In the genomic region with DNA sequence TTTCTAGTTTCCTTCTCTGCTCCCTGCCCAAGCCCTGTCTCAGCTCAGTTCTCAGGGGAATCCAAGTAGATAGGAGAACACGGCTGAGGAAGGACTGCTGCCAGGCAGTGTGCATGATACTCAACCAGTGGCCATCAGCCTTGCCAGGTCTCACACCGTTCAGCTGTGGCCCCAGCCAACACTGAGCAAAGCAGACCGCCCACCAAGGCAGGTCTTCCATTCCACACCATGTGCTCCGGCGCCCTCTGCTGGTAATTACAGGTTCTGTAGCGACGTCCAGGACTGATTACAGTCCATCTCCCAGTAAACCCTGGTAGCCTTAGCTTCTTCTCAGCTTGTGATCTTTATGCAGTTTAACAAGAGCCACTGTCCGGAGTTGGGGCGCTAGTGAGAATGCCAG, we compare ENCODE assay signal across 9 mouse cellular contexts.
DNase-seq lines count a peak whose midpoint lies in the region; ATAC-seq and TF ChIP-seq lines count a peak whose summit lies in the region.
"Had no signal": no experiment of that assay in that cellular context is flagged by ENCODE, and none has a peak within 500 bp of the region (broad histone marks: within the 10 kb centered on the region; RNA-seq: fewer than 3 reads in every experiment).

No protein-coding gene starts in this region.

- TF ChIP-seq CTCF in kidney, adult 2 months (conservative IDR thresholded peaks at IDR 0.05; ENCODE audit: insufficient read depth, insufficient read length, low read depth, low read length): peak; percentile 81
- peak; percentile 87 for TF ChIP-seq CTCF in liver, embryonic 14.5 days (IDR thresholded peaks at IDR 0.05; ENCODE audit: low read depth)

- no peak overlapping the region for H3K9ac ChIP-seq in liver, embryonic 14.5 days (replicated peaks)
- H3K9ac ChIP-seq: neural tube, embryonic 12.5 days had no signal

- no peaks in the 10 kb centered on the region for H3K9me3 ChIP-seq in liver, embryonic 14.5 days (ENCODE audit: control insufficient read depth, low read length)
- H3K9me3 ChIP-seq: neural tube, embryonic 12.5 days had no signal

- DNase-seq in right cerebral cortex, adult 18-20 months: peak; percentile 22
- DNase-seq in right cerebral cortex, postnatal 36 days (ENCODE audit: low spot score in 2 of 2): no peak
- peak; percentile 41 for DNase-seq in c-Kit-positive CD71-positive TER-119-negative erythroid progenitor cells, embryonic 14.5 days (ENCODE audit: low read depth)
- peak; percentile 39 to 50 for DNase-seq in frontal cortex, postnatal 36 days (ENCODE audit: low spot score in 2 of 2)
- peak; percentile 69 for DNase-seq in kidney, adult 2 months
- peak in 2 of 3 experiments; percentile 7 to 26 for DNase-seq in liver, embryonic 14.5 days (ENCODE audit: low read depth in 3 of 3, low spot score in 3 of 3)
- DNase-seq in right cerebral cortex, postnatal 10 days (ENCODE audit: low spot score in 2 of 2): peak; percentile 43 to 58
- peak; percentile 62 for DNase-seq in yolk sac, embryonic 10.5 days (ENCODE audit: low spot score)

- no peak for ATAC-seq in liver, embryonic 14.5 days (ENCODE audit: insufficient read depth)

- H3K27me3 ChIP-seq in kidney, adult 2 months (replicated peaks; ENCODE audit: control insufficient read depth, insufficient read depth, low read length): no peaks in the 10 kb centered on the region
- no peaks in the 10 kb centered on the region for H3K27me3 ChIP-seq in liver, embryonic 14.5 days (ENCODE audit: control insufficient read depth, insufficient read depth, low read length)
- H3K27me3 ChIP-seq: neural tube, embryonic 12.5 days had no signal

- TF ChIP-seq EP300 in liver, embryonic 14.5 days (IDR thresholded peaks at IDR 0.05; ENCODE audit: low read depth): no peak

- H3K27ac ChIP-seq in kidney, adult 2 months (ENCODE audit: insufficient read depth, low read depth, low read length): no peak overlapping the region
- no peak overlapping the region for H3K27ac ChIP-seq in liver, embryonic 14.5 days
- H3K27ac ChIP-seq: neural tube, embryonic 12.5 days had no signal

- H3K4me2 ChIP-seq in liver, embryonic 14.5 days (ENCODE audit: low read depth): no peak overlapping the region
- H3K4me2 ChIP-seq: neural tube, embryonic 12.5 days had no signal

- 16% methylated on average over 9 of the region's 9 CpGs for WGBS in kidney, adult 2 months
- 14% methylated on average over 9 of the region's 9 CpGs for WGBS in liver, embryonic 14.5 days (ENCODE audit: insufficient replicate concordance)

- no peak for TF ChIP-seq POLR2A in kidney, adult 2 months (IDR thresholded peaks at IDR 0.05; ENCODE audit: low read depth, low read length)

- H3K4me1 ChIP-seq in kidney, adult 2 months (ENCODE audit: control insufficient read depth, insufficient read depth, low read length): no peaks in the 10 kb centered on the region
- H3K4me1 ChIP-seq in liver, embryonic 14.5 days (replicated peaks; ENCODE audit: control insufficient read depth in 2 of 2, insufficient read depth in 2 of 2, low read length in 1 of 2): no peaks in the 10 kb centered on the region

- H3K36me3 ChIP-seq in kidney, adult 2 months (ENCODE audit: control insufficient read depth, insufficient read depth, low read length): no peaks in the 10 kb centered on the region
- no peaks in the 10 kb centered on the region for H3K36me3 ChIP-seq in liver, embryonic 14.5 days (replicated peaks; ENCODE audit: control insufficient read depth, insufficient read depth, low read depth)
- H3K36me3 ChIP-seq: neural tube, embryonic 12.5 days had no signal

- H3K4me3 ChIP-seq in kidney, adult 2 months (ENCODE audit: insufficient read depth, low read depth, low read length): no peak overlapping the region
- no peak overlapping the region for H3K4me3 ChIP-seq in liver, embryonic 14.5 days (ENCODE audit: insufficient read depth in 1 of 2, low read depth in 2 of 2, low read length in 2 of 2)
- H3K4me3 ChIP-seq: neural tube, embryonic 12.5 days had no signal

Comparison
In these comparisons a context has a peak if more than half of its experiments do, and no peak if none do; other contexts are left out.
1. DNase-seq: peak in right cerebral cortex, adult 18-20 months (single experiment), c-Kit-positive CD71-positive TER-119-negative erythroid progenitor cells, embryonic 14.5 days (single experiment), frontal cortex, postnatal 36 days (2 of 2), kidney, adult 2 months (single experiment), liver, embryonic 14.5 days (2 of 3), right cerebral cortex, postnatal 10 days (2 of 2) and yolk sac, embryonic 10.5 days (single experiment); none in right cerebral cortex, postnatal 36 days (0 of 2).